Mouse (Mus musculus): ENCODE data around the gene Prm2. TPM values are rescaled to one million over a fixed set of nuclear protein-coding genes. Genes with fewer than 3 reads are reported as not detected.

Gene Prm2
- polyA plus RNA-seq, 1 experiment, result not detected

DNA sequence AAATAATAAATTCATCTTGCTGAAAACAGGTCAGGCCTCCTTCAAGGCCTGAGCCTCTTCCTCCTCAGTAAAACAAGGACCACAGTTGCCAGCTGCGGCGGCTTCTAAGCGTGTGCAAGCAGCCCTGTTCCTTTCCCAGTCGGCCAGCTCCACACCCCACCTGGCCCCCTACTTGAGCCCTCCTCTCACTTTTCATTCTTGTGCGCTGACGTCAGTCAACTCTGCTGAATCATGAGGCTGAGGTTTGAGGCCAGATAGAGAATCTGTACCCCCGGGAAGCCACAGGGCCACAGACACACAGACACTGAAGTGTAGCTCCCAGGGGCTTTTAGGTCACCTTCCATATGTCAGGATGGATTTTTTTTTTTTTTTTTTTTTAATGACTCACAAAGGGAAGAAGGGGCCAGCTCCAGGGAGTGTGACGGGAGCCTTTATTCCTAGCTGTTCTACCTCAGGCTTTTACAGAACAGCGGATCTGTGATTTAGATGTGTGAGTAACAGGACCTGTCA, 14.0 kb downstream of the Prm2 start:
- no peak overlapping the region for H3K27ac ChIP-seq (ENCODE audit: insufficient read depth, low read length)
- no peak overlapping the region for H3K4me3 ChIP-seq (replicated peaks; ENCODE audit: insufficient read depth, low read depth, low read length)
- no peak for TF ChIP-seq CTCF (IDR thresholded peaks at IDR 0.05; ENCODE audit: borderline replicate concordance, insufficient read depth, low read depth, low read length)
- no peak for TF ChIP-seq POLR2A (IDR thresholded peaks at IDR 0.05; ENCODE audit: borderline replicate concordance, insufficient read depth, low read length)
- no peaks in the 10 kb centered on the region for H3K4me1 ChIP-seq (ENCODE audit: control insufficient read depth, insufficient read depth, low read length)
- no peak for DNase-seq
- H3K27me3 ChIP-seq (ENCODE audit: control insufficient read depth, insufficient read depth, low read length), result no peaks in the 10 kb centered on the region
- 80% methylated on average over 9 of the region's 9 CpGs for WGBS

DNA sequence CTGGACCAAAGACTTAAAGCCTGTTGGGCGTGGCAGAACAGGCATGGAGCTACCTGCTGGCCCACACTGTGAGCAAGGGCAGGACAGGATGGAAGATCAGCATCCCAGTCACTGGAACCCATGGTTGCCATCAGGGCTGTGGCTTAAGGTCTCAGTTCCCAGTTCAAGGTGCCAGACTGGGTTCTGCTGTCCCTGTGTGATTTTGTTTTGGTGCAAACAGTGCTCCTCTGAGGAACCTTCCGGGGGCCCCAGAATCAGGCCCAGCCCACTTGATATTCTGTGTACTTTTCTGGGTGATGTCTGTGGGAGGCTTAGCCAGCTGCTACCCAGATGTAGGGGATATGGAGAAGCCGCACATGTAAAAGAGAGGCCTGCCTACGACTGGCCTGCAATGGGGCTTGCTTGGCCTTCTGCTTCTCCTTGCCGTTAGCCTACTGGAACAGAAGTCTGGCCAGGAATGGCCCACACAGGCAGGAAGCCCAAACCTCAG, 15.3 kb downstream of the Prm2 start:
- no peak for DNase-seq
- H3K27me3 ChIP-seq (ENCODE audit: control insufficient read depth, insufficient read depth, low read length), result no peaks in the 10 kb centered on the region
- TF ChIP-seq CTCF (IDR thresholded peaks at IDR 0.05; ENCODE audit: borderline replicate concordance, insufficient read depth, low read depth, low read length) (no peak), POLR2A (IDR thresholded peaks at IDR 0.05; ENCODE audit: borderline replicate concordance, insufficient read depth, low read length) (no peak)
- H3K4me1 ChIP-seq (ENCODE audit: control insufficient read depth, insufficient read depth, low read length), result no peaks in the 10 kb centered on the region
- WGBS, result 91% methylated on average over 5 of the region's 5 CpGs
- no peak overlapping the region for H3K4me3 ChIP-seq (replicated peaks; ENCODE audit: insufficient read depth, low read depth, low read length)
- H3K27ac ChIP-seq (ENCODE audit: insufficient read depth, low read length), result no peak overlapping the region

DNA sequence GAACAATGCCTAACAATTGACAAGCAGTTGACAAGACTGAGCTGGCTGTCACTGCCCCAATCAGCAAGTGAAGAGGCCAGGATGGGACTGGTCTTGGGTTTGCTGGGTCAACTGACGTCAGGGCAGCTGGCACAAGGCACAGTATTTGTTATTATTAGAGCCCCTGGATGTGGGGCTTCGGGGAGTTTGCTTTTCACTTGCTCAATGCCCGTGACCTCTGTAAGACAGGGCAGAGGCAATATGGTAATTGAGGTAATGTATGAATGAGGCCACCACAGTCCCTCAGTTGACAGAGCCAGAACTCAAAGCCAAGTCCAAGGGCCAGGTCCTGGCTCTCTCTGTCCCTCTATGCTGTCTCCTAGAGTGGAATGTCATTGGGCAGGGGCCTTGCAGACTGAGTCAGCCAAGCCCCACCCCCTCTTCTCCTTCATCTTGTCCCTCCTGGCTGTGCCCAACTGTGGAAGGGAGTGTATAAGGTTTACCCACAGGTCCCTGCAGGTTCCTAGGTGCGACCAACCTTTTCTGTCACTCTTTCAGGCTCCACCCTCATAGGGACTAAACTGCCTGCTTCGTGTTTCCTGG, 18.3 kb downstream of the Prm2 start:
- no peak for DNase-seq
- H3K4me1 ChIP-seq (ENCODE audit: control insufficient read depth, insufficient read depth, low read length), result no peaks in the 10 kb centered on the region
- WGBS, result 74% methylated on average over 5 of the region's 5 CpGs
- H3K4me3 ChIP-seq (replicated peaks; ENCODE audit: insufficient read depth, low read depth, low read length), result no peak overlapping the region
- no peak for TF ChIP-seq CTCF (IDR thresholded peaks at IDR 0.05; ENCODE audit: borderline replicate concordance, insufficient read depth, low read depth, low read length)
- TF ChIP-seq POLR2A (IDR thresholded peaks at IDR 0.05; ENCODE audit: borderline replicate concordance, insufficient read depth, low read length), result no peak
- no peak overlapping the region for H3K27ac ChIP-seq (ENCODE audit: insufficient read depth, low read length)
- H3K27me3 ChIP-seq (ENCODE audit: control insufficient read depth, insufficient read depth, low read length), result no peaks in the 10 kb centered on the region

- H3K4me3 ChIP-seq (replicated peaks; ENCODE audit: insufficient read depth, low read depth, low read length), result no peak overlapping the region
- 77% methylated on average over 7 of the region's 7 CpGs for WGBS
- DNase-seq, result no peak
- no peak overlapping the region for H3K27ac ChIP-seq (ENCODE audit: insufficient read depth, low read length)
- H3K27me3 ChIP-seq (ENCODE audit: control insufficient read depth, insufficient read depth, low read length), result no peaks in the 10 kb centered on the region
- no peaks in the 10 kb centered on the region for H3K4me1 ChIP-seq (ENCODE audit: control insufficient read depth, insufficient read depth, low read length)
- TF ChIP-seq POLR2A (IDR thresholded peaks at IDR 0.05; ENCODE audit: borderline replicate concordance, insufficient read depth, low read length), result no peak
- no peak for TF ChIP-seq CTCF (IDR thresholded peaks at IDR 0.05; ENCODE audit: borderline replicate concordance, insufficient read depth, low read depth, low read length)
Measured at GRCm38 (mm10) chr16:10776322-10776721, 19.6 kb downstream of the Prm2 start.

DNA sequence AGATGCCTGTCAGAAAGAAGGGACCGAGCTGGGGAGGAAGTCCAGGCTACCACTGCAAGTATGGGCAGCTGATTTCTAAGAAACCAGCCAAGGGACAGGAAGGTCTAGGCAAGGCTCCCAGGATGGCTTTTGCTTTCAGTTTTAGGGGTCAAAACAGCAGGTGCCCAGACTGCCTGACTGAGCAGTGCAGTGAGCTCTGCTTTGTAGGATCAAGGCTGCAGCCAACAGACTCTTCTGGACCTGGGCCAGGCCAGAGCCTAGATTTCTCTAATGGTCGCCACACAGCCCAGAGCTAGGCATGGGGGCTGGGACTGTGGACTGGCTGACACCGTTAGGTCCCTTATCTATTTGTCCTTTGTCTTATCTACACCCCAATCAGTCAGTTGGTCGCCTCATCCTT, 21.2 kb downstream of the Prm2 start:
- Histone ChIP-seq H3K4me1 (ENCODE audit: control insufficient read depth, insufficient read depth, low read length) (no peaks in the 10 kb centered on the region), H3K4me3 (replicated peaks; ENCODE audit: insufficient read depth, low read depth, low read length) (no peak overlapping the region), H3K27me3 (ENCODE audit: control insufficient read depth, insufficient read depth, low read length) (no peaks in the 10 kb centered on the region), H3K27ac (ENCODE audit: insufficient read depth, low read length) (no peak overlapping the region)
- TF ChIP-seq CTCF (IDR thresholded peaks at IDR 0.05; ENCODE audit: borderline replicate concordance, insufficient read depth, low read depth, low read length), result no peak
- WGBS, result 72% methylated on average over 4 of the region's 4 CpGs
- no peak for DNase-seq

DNA sequence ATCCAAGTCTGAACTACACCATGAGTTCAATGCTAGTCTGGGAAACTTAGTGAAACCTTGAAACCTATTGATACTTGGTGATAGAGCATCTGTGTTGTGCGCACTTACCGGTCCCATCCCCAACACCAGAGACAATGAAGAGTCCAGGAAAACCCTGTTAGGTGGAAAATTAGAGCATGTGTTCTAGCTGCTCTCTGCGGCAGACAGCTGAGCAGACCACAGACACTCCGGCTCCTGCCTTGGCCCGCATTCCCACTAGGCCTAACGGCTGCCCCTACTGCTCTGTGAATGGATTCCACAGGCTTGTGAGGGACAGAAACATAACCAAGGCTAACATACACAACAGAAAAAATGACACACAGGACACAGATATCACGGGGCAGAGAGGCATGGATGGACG, 22.4 kb downstream of the Prm2 start:
- WGBS, result 85% methylated on average over 8 of the region's 8 CpGs
- no peak for DNase-seq
- TF ChIP-seq CTCF (IDR thresholded peaks at IDR 0.05; ENCODE audit: borderline replicate concordance, insufficient read depth, low read depth, low read length) (no peak), POLR2A (IDR thresholded peaks at IDR 0.05; ENCODE audit: borderline replicate concordance, insufficient read depth, low read length) (no peak)

DNA sequence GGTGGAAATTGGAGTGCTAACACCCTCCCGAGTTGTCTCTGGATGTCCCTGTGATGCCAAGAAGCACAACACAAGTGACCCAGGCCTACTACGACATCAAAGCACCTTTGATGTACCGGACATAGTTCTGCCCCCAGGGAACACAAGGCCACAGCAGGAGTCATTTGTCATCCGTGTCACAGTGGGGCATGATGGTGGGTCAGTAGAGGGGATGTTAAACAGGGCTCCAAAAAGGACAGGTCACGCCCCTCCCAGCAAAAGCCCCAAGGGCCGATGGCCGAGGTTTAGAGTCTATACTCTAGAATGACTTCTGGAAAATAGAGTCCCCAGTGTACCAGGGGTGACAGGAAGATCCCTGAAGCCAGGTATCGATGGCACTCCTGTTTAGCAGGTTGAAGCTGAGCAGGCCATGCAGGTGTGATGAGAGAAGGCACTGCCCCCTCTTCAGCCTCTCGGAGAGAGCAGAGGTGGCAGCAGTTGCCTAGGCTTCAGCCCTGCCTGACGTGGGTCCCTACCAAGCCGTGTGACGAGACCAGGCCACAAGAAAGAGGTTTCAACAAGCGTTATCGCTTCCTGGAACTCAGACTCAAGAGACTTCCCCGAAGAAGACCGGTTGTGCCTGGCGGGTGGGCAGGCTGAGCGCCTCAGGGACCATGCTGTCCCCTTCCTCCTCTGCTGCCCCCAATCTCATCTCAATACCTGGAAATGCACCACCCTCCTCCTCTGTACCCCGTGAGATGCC, 24.0 kb downstream of the Prm2 start:
- DNase-seq, result no peak
- Histone ChIP-seq H3K27ac (ENCODE audit: insufficient read depth, low read length) (no peak overlapping the region), H3K4me1 (ENCODE audit: control insufficient read depth, insufficient read depth, low read length) (no peaks in the 10 kb centered on the region), H3K4me3 (replicated peaks; ENCODE audit: insufficient read depth, low read depth, low read length) (no peak overlapping the region), H3K27me3 (ENCODE audit: control insufficient read depth, insufficient read depth, low read length) (no peaks in the 10 kb centered on the region)
- 79% methylated on average over 19 of the region's 19 CpGs for WGBS
- TF ChIP-seq POLR2A (IDR thresholded peaks at IDR 0.05; ENCODE audit: borderline replicate concordance, insufficient read depth, low read length), result no peak
- TF ChIP-seq CTCF (IDR thresholded peaks at IDR 0.05; ENCODE audit: borderline replicate concordance, insufficient read depth, low read depth, low read length), result no peak

More for the DNA sequence above, 22.4 kb downstream of the Prm2 start:
- no peak overlapping the region for H3K27ac ChIP-seq (ENCODE audit: insufficient read depth, low read length)
- no peaks in the 10 kb centered on the region for H3K4me1 ChIP-seq (ENCODE audit: control insufficient read depth, insufficient read depth, low read length)
- H3K27me3 ChIP-seq (ENCODE audit: control insufficient read depth, insufficient read depth, low read length), result no peaks in the 10 kb centered on the region
- no peak overlapping the region for H3K4me3 ChIP-seq (replicated peaks; ENCODE audit: insufficient read depth, low read depth, low read length)

Data from cerebellum, adult 2 months (tissue).